Mouse (Mus musculus) gastrocnemius, adult 18-20 months (tissue): ENCODE data around the gene Stat1. TPM values are rescaled to one million over a fixed set of nuclear protein-coding genes. Genes with fewer than 3 reads are reported as not detected.

Experiments used
- DNase-seq: peaks from one replicate; pipeline ENCODE4 v3.0.0; 2021; ENCODE audit warnings: low spot score
- total RNA-seq, 2 experiments: library from RNA; stranded (reverse); gene quantifications; 2 replicates each; pipeline ENCODE4 v1.2.3; 2021

The Stat1 gene
- total RNA-seq, 2 experiments from 2014 or later, result 11.7 to 11.8 TPM

DNA sequence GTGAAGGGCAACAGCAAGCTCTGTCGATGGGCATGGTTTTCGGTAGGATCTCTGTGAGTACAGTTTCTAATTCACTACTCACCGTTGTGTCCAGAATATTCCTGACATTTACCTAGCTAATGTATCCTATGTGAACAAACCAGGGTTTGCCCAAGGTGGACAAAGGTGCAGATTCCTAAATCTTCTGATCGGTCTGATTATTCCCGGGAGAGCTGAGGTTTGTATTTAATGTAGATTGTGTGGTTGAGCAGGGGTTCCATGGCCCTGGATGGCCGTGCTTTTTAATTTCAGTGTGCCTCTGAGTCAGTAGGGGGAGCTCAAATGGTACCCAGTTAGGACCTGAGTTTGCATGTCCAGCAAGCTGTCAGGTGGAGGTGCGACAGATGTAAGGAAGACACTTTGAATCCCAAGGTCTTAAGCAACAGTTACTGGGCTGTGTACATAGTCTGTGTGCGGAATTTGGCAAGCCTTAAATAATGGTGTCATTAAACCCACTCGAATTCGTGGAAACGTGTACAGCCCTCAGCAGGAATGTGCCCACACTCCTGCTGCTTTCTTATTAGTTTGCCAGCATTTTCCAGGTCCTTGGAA, 12.6 kb downstream of the Stat1 start:
- no peak for DNase-seq

DNA sequence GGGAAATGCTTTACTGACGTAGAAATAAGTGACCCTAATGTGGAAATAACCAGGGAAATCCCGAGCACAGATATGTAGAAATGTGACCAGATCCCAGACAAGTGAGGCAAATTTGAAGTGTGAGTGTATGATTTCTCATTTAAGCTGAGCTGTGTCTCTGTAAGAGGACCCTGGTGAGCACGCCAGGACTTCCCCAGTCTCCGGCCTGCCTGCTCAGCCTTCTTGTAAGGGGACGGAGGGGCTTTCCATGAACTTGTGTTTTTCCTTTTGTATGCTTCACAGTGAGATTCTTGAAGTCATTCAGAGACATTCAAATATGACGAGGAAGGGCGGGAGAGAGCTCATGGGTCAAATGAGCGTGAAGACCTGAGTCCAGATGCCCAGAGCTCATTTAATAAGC, 14.0 kb downstream of the Stat1 start:
- DNase-seq, result no peak

DNA sequence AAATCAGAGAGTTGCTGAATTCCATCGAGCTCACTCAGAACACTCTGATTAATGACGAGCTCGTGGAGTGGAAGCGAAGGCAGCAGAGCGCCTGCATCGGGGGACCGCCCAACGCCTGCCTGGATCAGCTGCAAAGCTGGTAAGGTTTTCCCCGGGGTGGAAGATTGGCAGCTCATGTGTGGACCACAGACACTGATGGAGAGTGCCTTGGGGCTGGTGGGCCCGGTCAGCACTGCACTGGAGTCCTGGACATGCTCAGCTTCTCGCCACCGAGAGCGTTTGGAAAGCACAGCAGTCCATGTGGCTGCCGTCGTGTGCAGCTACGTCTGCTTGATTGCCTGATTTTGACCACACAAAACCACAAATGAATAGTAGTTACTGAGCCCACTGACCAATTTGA, 18.1 kb downstream of the Stat1 start:
- DNase-seq, result no peak

DNA sequence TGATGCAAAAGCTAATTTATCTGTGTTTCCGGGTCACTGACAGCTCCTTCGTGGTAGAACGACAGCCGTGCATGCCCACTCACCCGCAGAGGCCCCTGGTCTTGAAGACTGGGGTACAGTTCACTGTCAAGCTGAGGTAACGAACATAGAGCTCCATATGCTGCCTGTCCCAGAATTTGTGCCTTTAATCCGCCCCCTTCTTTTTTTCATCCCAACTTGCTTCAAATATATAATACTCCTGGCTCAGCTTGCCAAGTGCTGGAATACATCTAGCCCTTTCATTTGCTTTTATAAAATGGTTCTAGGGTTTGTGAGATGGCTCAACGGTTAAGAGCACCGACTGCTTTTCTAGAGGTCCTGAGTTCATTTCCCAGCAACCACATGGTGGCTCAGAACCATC, 21.3 kb downstream of the Stat1 start:
- no peak for DNase-seq

DNA sequence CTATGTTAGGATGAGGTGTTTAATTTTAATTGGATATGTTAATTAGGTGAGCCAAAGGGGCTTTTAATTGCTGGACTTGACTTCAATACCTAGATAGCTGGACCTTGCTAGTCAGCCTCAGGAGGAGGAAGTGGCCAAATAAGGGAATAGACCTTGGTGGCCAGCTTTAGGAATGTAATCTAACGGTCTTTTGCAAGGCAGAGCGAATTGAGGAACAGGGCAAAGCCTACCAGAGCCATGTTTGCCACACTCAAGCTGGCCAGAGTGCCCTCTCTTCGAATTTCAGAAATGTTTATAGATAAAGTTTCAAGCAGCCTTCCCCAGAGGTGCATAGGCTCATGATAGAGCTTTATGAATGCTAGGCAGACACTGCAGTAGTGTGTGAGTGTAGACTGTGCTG, 22.2 kb downstream of the Stat1 start:
- no peak for DNase-seq

DNA sequence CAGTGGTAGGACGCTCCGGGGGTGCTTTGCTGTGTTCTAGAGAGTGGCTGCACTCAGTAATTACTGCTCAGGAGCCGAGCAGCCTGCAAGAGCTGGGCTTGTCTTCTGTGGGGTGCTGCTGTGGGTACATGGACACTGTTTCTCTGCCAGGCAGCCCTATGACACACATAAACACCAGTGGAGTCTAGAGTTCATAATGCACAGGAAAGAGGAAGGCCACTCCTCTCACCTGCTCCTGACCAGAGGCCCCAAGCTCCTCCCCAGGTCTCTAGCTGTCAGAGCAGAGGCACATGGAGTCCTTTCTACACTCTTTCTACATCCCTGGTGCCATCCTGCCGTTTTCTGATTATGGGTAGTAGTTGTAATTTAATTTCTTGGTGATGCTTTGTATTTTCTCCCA, 22.9 kb downstream of the Stat1 start:
- DNase-seq, result no peak

DNA sequence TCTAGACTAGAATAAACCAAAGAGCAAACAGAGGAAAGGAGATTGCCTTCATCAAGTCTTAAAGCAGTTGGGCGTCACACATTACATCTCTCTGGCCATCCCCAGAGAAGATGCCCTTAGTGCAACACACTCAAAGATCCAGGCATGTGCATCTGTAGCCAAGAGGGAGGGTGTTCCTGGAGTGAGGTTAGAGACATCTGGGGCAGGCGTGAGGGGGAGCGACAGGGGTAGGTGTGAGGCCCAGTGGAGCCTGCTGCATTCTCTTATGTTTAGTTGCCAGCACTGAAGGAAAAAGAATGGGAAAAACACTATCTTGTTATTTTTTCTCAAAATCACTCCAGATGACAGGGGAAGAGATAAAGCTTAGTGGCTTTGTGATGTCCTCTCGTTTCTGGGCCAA, 24.0 kb downstream of the Stat1 start:
- DNase-seq, result no peak

DNA sequence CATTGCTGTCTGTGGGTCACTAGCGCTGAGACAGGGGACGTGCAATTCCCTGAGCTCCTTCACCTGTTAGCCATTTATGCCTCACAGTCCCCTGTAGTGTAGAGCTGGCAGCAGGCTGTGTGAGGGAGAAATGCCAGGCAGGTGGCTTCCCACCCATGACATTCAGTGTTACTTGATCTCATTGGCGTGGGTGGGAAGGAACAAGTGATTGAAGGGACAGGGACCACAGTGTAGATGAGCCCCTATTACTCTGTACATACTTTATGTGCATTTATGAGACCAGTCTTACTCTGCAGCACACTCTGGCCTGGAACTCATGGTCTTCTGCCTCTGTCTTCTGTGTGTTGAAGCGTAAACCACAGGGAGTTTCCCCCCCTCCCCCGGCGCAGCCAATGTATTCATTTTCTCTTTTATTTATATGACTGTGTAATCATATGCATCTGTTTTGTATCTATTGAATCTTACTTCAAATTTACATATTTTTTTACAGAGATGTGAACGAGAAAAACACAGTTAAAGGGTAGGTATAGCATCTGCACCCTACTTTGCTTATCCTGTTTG, 24.4 kb downstream of the Stat1 start:
- no peak for DNase-seq

DNA sequence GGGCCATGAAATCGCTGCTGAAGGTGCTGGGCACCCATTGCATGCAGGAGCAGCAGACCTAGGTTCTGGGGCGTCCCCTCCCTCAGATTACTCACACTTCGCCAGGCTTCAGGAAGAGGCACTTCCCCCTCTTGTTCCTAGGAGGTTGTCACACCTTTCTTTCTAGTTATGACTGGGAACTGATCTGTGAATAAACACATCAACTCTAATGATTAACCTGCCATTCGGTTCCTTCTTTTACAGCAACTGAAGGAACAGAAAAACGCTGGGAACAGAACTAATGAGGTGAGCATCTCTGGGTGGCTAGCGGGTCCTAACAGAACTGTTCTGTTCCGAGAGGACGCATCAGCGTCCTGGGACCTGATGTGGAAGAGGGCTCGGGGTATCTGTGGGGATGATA, 25.7 kb downstream of the Stat1 start:
- no peak for DNase-seq

DNA sequence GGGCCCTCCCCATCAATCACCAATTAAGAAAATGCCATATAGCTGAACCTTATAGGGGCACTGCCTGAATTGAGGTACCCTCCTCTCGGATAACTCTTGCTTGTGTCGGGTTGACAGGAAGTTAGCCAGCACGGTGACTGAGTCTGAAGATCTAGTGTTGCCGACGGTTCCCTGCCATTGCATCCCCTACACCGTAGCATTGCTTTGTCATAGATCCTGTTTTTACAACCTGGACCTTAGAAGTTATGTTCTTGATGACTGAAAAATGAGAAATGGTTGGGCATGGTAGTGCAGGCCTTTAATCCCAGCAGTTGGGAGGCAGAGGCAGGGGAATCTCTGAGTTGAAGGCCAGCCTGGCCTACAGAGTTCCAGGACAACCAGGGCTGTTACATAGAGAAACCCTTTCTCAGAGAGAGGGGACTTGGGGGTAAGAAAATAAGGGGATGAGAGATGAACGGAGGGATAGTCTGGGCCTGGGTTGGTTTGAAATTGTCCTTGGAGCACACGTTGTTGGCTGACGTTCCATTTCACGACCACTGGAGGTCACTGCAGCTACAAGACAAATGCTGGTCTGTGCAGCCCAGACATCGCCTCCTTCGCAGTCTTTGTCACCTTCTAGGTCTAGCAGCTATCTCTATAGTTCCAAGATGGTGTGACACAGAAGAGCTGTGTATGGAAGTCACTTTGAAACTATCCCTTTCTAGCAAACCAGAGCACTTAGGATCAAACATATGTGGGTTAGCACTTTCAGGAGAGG, 27.2 kb downstream of the Stat1 start:
- peak; percentile 52 for DNase-seq

DNA sequence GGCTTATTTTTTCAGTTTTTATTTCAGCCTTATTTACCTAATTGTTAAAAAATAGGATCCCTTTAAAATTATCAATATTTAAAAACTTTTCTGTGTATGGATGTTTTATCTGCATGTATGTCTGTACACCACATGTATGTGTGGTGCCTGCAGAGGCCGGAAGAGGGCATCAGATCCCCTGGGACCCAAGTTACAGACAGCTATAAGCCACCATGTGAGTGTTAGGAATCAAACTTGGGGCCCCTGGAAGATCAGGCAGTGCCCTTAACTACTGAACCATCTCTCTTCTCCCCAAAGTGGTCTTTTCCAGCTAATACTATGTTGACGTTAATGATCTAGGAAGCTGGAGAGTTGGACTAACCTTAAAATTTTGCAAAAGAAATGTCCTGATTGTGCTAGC, 28.2 kb downstream of the Stat1 start:
- DNase-seq, result no peak

DNA sequence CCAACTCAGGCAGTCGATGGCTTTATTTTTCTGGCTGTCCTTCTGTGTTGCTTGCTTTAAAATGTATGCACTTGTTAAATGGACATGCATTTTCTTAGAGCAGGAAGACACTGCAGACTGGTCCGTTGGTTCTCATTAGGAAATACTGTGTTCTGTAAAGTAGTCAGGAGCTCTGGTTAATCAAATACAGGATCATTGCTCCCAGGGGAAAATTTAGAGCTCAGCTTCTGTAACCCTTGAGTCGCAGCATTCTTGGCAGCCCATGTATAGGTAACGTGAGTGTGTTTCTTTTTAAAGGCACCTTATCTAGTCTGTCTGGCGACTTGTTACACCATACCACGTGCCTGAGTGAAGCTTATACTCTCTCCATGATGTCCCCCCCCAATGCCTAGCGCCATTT, 28.9 kb downstream of the Stat1 start:
- no peak for DNase-seq

DNA sequence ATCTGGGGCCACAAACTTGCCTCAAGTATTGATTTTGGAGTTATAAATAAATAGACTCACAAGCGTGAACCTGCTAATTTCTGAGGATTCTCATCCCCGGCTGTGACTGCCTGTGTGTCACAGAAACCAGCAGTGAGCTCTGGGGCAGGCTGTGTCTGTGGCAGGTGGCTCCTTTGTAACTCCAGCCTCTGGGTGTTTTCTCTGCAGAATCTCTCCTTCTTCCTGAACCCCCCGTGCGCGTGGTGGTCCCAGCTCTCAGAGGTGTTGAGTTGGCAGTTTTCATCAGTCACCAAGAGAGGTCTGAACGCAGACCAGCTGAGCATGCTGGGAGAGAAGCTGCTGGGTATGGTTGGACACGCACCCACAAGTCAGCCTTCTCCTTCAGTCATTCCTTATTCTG, 29.5 kb downstream of the Stat1 start:
- DNase-seq, result no peak

DNA sequence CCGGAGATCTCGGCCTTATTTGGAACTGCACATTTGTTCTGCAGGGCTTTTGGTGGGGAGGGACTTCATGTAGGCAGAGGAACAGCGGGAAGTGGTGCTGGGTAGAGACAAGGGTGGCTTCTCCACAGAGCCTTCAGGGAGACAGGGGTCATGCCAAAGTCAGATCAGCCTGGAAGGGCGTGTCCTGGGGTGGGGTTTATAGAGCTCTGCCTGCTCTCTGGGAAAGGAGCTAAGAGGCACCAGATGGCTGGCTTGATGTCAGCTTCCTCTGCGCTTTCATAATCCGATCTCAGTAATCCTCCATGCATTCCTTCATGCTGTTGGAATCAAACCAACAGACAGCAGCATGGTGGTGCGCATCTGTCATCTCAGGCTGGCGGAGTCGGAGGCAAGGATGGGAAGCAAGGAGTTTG, 30.7 kb downstream of the Stat1 start:
- peak; percentile 66 for DNase-seq

DNA sequence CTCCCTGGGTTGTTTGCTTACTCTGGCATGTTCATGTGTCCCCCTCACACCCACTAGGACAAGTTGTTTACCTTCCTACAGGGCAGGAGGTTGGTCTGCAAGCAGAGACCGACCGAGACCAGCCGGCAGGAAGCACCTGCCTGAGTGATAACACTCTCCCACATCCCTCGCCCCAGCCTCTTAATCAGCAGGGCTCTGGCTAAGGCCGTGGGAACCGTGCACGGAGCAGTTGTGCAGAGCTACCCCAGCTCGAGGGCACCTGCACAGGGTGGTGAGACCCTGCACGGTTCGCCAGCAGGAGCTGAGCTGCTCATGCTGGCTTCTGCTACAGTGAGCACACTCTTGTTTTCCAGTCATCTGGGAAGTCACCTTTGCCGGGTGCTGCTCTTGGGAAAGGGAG, 31.4 kb downstream of the Stat1 start:
- DNase-seq, result no peak

DNA sequence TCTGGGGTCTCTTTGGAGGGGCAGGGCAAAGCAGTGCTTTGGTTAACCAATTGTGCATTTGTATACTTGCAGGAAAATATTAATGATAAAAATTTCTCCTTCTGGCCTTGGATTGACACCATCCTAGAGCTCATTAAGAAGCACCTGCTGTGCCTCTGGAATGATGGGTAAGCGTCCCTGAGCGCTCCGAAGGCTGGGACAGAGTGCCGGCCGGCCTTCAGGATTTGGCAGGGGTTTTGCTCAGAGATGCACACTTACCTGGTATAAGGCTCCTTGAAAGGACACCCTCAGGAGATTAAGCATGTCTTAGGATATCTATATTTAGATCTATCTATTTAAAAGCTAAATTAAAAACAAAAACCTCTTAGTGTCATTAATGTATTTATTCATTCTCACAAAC, 31.9 kb downstream of the Stat1 start:
- no peak for DNase-seq

DNA sequence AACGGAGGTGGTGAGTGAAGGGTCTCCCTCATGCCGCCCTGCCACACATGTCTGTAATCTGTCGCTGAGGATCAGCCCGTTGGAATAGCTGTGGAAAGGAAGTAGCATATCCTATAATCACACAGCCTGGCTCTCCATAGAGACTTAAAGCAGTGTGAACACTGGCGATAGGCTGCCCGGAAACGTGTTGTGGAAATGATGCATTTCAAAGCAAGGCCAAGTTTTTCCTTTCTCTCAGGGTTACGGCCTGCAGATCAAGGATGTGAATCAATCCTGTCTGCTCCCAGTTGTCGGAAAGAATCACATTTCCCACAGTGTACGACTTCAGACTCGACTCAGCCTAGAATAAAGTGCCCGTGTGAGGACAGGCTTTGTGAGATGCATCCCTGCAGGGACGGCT, 33.1 kb downstream of the Stat1 start:
- DNase-seq, result no peak

DNA sequence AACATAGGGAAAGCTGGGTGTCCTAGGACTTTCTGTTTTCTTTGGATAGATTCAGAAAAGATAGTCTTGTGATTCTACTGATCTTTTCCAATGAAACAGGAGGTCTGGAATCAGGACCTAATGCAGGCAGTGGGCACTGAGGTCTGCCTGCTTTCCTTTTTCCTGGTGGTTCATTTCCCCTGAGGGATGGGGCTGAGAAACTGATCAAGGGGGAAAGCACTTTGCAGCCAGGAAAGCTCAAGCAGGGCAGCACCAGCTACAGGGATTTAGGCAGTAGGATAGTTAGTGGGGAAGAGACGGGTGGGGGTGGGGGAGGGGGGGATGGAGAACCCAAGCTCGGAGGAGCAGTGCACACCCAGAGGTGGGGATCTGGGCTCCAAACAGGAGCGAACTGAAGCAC, 33.7 kb downstream of the Stat1 start:
- no peak for DNase-seq

DNA sequence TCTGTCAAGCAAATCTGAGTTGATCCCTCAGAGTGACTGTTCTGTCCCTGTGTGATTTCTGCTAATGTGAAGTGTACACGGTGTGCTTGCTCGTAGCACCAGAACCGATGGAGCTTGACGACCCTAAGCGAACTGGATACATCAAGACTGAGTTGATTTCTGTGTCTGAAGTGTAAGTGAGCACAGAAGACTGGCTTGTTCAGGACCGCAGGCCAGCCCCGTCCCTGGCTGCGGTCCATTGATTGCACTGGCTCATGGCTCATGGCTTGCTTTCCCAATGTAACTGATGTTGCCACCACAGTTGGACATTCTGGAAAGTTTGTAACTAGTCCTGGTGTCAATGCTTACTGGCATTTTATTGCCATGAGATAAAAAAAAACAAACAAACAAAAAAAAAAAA, 35.6 kb downstream of the Stat1 start:
- DNase-seq, result peak; percentile 34

DNA sequence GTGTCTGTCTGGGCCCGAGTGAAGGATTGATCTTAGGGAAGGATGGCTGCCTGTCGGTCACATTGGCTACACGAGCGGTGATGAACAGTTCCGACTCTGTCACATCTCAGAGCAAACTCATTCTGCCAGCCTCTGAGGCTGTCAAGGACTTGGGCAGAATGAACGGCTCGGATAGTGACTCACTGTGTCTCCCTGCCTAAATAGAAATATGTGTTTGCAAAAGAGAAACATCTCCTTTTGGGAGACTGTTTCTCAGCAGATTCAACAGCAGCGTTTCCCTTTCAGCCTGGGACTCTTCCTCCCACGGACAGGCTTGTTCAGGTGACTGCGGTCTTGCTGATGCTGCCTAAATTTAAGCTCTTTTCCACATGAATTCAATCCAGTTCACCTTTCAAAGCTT, 37.1 kb downstream of the Stat1 start:
- DNase-seq, result no peak

DNA sequence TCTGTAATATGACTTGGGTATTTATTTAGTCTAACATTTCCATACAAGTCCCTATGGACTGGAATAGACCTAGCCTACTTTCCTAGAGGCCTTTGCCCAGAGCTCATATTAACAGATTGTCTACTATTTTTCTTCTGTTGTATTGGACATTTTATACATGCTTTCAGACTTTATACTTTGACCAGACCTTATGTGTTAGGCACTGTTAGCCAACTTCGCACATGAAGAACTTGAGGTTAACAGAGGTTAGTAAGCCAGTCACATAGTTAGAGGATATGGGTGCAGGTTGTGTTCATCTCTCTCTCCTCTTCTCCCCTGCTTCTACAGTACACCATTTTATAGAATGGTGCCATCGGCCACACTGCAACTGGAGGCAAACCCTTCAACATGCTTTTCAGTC, 38.8 kb downstream of the Stat1 start:
- no peak for DNase-seq

DNA sequence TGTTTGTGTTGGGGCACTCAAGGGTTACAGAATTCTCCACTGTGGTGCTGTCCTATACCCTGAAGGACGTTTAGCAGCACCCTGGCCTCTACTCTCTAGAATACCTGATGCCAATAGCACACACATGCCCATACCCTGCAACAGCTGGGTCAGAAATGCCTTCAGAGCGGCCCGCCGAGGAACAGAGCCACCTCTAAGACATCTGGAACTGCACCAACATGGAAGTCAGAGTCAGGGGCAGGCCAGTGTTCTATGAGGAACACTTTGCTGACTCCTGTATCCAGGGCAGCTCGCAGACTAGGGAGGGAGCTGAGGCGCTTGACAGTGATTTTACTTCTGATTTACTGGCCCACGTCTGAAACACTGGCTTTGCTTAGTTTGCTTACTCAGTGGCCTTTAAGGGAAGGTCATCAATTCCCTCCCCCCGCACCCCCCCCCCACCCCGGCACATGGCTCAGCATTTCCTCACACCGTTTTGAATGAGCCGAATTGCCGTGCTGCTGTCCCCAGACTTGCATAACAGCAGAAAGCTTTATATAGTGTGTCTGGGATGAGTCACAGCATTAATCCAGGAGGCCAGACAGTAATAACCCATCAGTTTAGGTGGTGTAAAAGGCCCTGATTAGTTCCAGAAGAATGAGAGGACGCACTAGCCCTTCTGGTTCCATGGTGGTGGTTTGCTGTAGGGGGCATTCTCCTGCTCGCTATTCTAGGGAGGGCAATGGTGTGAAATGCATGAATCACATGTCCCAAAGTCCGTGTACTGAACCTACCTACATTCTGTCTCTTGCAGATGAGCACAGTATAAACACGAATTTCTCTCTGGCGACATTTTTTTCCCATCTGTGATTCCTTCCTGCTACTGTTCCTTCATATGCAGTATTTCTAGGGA, 39.5 kb downstream of the Stat1 start:
- peak; percentile 40 for DNase-seq
